Comparison of ENCODE assay signal across 8 mouse cellular contexts in genomic region chr17:88064347-88065030, GRCm38 (mm10). TPM values are rescaled to one million over a fixed set of nuclear protein-coding genes. Genes with fewer than 3 reads are reported as not detected.
DNase-seq lines count a peak whose midpoint lies in the region; ATAC-seq and TF ChIP-seq lines count a peak whose summit lies in the region.

No protein-coding gene starts in this region.

- no peaks in the 10 kb centered on the region for H3K9me3 ChIP-seq in limb, embryonic 11.5 days (ENCODE audit: control insufficient read depth, low read length)
- H3K9me3 ChIP-seq in midbrain, embryonic 12.5 days, result no peaks in the 10 kb centered on the region

- peak; percentile 52 for DNase-seq in layer of hippocampus, adult 11-12 months (ENCODE audit: low spot score)
- no peak for DNase-seq in layer of hippocampus, adult 9-10 months (ENCODE audit: low spot score)
- peak; percentile 69 for DNase-seq in embryo, embryonic 11 days
- DNase-seq in heart, adult 11 months, result peak; percentile 97
- peak; percentile 43 for DNase-seq in kidney, adult 11 months
- DNase-seq in limb, embryonic 11.5 days (ENCODE audit: low spot score), result peak; percentile 77
- peak; percentile 42 to 77 for DNase-seq in spleen, adult 2 months (ENCODE audit: low read depth in 1 of 2, low spot score in 2 of 2)

- peaks cover 7% of the 10 kb centered on the region; the same call in 1 of the 2 replicates for H3K4me1 ChIP-seq in limb, embryonic 11.5 days (ENCODE audit: control insufficient read depth, insufficient read depth, low read length)
- peaks cover 11% of the 10 kb centered on the region for H3K4me1 ChIP-seq in midbrain, embryonic 12.5 days
- peaks cover 5% of the 10 kb centered on the region for H3K4me1 ChIP-seq in spleen, adult 2 months (ENCODE audit: control insufficient read depth, insufficient read depth, insufficient read length)

- no peak for TF ChIP-seq CTCF in spleen, adult 2 months (IDR thresholded peaks at IDR 0.05; ENCODE audit: extremely low read depth, insufficient read depth, insufficient read length, insufficient replicate concordance)

- peak; percentile 7; the same call in 1 of the 2 replicates for ATAC-seq in limb, embryonic 11.5 days (ENCODE audit: insufficient number of reproducible peaks, low FRiP score, low TSS enrichment, low read depth)
- peak; percentile 20 for ATAC-seq in midbrain, embryonic 12.5 days (ENCODE audit: low FRiP score, low read depth)

- H3K36me3 ChIP-seq in limb, embryonic 11.5 days (ENCODE audit: control insufficient read depth, insufficient read depth, low read length), result no peaks in the 10 kb centered on the region
- no peaks in the 10 kb centered on the region for H3K36me3 ChIP-seq in midbrain, embryonic 12.5 days
- peaks cover 1% of the 10 kb centered on the region; the same call in 1 of the 2 replicates for H3K36me3 ChIP-seq in spleen, adult 2 months (ENCODE audit: control insufficient read depth, insufficient read depth, low read length)

- TF ChIP-seq POLR2A in spleen, adult 2 months (IDR thresholded peaks at IDR 0.05; ENCODE audit: low read depth, low read length), result no peak

- under 1% methylated on average over 42 of the region's 67 CpGs for WGBS in limb, embryonic 11.5 days
- WGBS in midbrain, embryonic 12.5 days, result 1% methylated on average over 35 of the region's 67 CpGs
- WGBS in spleen, adult 2 months, result 4% methylated on average over 34 of the region's 67 CpGs

- no peaks in the 10 kb centered on the region for H3K27me3 ChIP-seq in limb, embryonic 11.5 days (ENCODE audit: control insufficient read depth, insufficient read depth, low read length)
- H3K27me3 ChIP-seq in midbrain, embryonic 12.5 days, result no peaks in the 10 kb centered on the region
- H3K27me3 ChIP-seq in spleen, adult 2 months (ENCODE audit: control insufficient read depth, insufficient read depth, low read length), result no peaks in the 10 kb centered on the region

- peak overlapping the region; percentile 96 for H3K4me3 ChIP-seq in limb, embryonic 11.5 days (ENCODE audit: low read depth, low read length)
- peak overlapping the region; percentile 99 for H3K4me3 ChIP-seq in midbrain, embryonic 12.5 days
- peak overlapping the region; percentile 85 for H3K4me3 ChIP-seq in spleen, adult 2 months (ENCODE audit: extremely low read depth, insufficient read depth, insufficient read length)

- H3K9ac ChIP-seq in limb, embryonic 11.5 days (ENCODE audit: low read length), result peak overlapping the region; percentile 100
- H3K9ac ChIP-seq in midbrain, embryonic 12.5 days (replicated peaks), result peak overlapping the region; percentile 100

- H3K27ac ChIP-seq in limb, embryonic 11.5 days (replicated peaks; ENCODE audit: low read depth, low read length), result peak overlapping the region; percentile 100
- peak overlapping the region; percentile 100 for H3K27ac ChIP-seq in midbrain, embryonic 12.5 days (replicated peaks)
- H3K27ac ChIP-seq in spleen, adult 2 months (ENCODE audit: insufficient read depth, low read length), result peak overlapping the region; percentile 94

- peak overlapping the region; percentile 76 for H3K4me2 ChIP-seq in limb, embryonic 11.5 days (ENCODE audit: low read depth, severe bottlenecking)
- H3K4me2 ChIP-seq in midbrain, embryonic 12.5 days (replicated peaks), result peak overlapping the region; percentile 55

RNA-seq across cellular contexts. Expression of gene Fbxo11, which starts 0.6 kb away (rescaled TPM):
- 32.2 and 33.6 TPM in 2 replicates for polyA plus RNA-seq in limb, embryonic 11.5 days (2014; fragmentation: Nextera tagmentation; extraction: Ambion mirVana)
- 33.0 and 35.0 TPM in 2 replicates for polyA plus RNA-seq in midbrain, embryonic 12.5 days (2016; fragmentation: Nextera tagmentation; extraction: Ambion mirVana)
- polyA plus RNA-seq in spleen, adult 2 months (2012; rRNA removed), result 13.6 and 17.0 TPM in 2 replicates
